Mouse (Mus musculus): ENCODE results near the gene 4933415A04Rik. TPM values are rescaled to one million over a fixed set of nuclear protein-coding genes. Genes with fewer than 3 reads are reported as not detected.

Gene 4933415A04Rik
- polyA plus RNA-seq, 1 experiment from 2014 or later: 10.1 TPM

DNA sequence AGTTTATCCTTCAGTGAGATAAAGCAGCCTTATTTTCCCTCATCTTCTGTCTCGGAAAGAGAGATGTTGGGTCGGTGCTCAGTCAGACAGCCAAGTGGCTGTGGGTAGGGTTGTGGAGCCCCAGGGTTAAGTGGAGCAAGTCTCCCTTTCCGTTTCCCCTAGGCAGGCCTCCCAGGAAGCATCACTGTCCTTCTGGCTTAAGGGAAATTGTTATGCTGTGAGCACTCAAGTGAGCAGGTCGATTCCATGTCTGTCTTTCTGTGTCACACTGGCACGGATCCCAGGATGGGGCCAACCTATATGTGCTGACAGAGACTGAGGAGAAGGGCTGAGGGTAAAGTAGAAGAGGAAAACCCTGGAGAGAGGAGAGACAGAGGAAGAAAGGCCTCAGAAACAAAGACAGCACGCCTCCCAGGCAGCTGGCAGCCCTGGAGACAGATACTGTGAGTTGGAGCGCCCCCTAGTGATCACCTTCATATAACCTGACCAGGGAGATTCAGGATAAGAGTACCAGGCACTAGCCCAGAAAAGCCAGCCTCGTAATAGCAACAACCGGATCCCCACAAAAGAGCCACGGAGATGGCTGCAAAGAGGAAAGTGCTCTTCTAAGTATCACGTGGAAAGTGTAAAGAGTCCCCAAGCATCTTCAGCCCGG lies 26.1 kb downstream of the 4933415A04Rik start:
- H3K27ac ChIP-seq: 0 out of 2 replicates have a peak overlapping the region, but pooled peaks have one; percentile 11
- 32% methylated on average over 12 of the region's 12 CpGs for WGBS
- H3K9ac ChIP-seq: peak overlapping the region; percentile 30; the same call in 1 of the 2 replicates

DNA sequence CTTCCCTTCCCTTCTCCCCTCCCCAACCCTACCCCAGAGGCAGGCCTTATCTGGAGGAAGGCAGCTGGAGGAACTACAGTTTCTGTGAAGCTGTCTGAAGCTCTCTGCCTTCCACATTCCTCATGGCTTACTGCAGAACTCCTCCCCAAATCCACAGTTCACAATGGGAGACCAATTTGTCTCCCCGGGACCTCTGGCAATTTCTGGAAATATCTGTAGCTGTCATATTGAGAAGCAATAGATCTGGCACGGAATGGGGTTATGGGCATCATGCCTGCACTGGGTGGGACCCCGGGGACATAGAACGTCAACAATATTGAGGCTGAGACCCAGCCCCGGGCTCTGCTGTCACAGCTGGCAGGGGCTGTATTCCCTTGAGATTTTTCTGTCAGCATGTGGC lies 31.1 kb downstream of the 4933415A04Rik start:
- Histone ChIP-seq H3K9me3 (no peaks in the 10 kb centered on the region), H3K27me3 (replicated peaks) (no peaks in the 10 kb centered on the region), H3K27ac (no peak overlapping the region), H3K4me1 (peaks cover 8% of the 10 kb centered on the region), H3K4me3 (no peak overlapping the region), H3K36me3 (no peaks in the 10 kb centered on the region), H3K4me2 (replicated peaks) (no peak overlapping the region), H3K9ac (no peak overlapping the region)
- 41% methylated on average over 5 of the region's 5 CpGs for WGBS
- peak; percentile 49; the same call in 1 of the 2 replicates for ATAC-seq (ENCODE audit: low FRiP score, low read depth)

More for the DNA sequence above, 26.1 kb downstream of the 4933415A04Rik start:
- Histone ChIP-seq H3K4me3 (no peak overlapping the region), H3K9me3 (no peaks in the 10 kb centered on the region), H3K27me3 (replicated peaks) (no peaks in the 10 kb centered on the region), H3K36me3 (no peaks in the 10 kb centered on the region), H3K4me2 (replicated peaks) (no peak overlapping the region), H3K4me1 (peaks cover 8% of the 10 kb centered on the region)
- ATAC-seq (ENCODE audit: low FRiP score, low read depth): peak; percentile 88

DNA sequence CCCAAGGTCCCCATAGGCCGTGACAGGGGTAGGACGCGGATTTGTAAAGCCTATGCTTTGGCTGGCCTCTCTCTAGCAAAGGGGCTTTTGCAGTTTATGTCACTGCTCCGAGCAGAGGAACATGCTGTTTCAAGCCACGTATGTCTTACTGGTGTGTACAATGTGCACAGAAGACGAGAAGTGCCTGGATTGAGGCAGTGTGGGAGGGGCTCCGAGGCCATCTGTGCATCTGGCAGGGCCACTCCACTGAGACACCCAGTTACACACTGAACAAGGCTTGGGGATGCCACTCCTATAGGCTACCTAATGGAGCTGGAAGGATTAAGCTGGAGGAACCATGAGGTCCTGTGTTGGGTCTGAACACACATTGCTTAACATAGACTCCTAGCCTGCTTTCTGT lies 31.6 kb downstream of the 4933415A04Rik start:
- Histone ChIP-seq H3K27ac (no peak overlapping the region), H3K27me3 (replicated peaks) (no peaks in the 10 kb centered on the region), H3K9me3 (no peaks in the 10 kb centered on the region), H3K4me1 (peaks cover 8% of the 10 kb centered on the region), H3K36me3 (no peaks in the 10 kb centered on the region), H3K4me3 (no peak overlapping the region), H3K4me2 (replicated peaks) (no peak overlapping the region), H3K9ac (no peak overlapping the region)
- WGBS: 54% methylated on average over 7 of the region's 7 CpGs
- ATAC-seq (ENCODE audit: low FRiP score, low read depth): peak; percentile 65

DNA sequence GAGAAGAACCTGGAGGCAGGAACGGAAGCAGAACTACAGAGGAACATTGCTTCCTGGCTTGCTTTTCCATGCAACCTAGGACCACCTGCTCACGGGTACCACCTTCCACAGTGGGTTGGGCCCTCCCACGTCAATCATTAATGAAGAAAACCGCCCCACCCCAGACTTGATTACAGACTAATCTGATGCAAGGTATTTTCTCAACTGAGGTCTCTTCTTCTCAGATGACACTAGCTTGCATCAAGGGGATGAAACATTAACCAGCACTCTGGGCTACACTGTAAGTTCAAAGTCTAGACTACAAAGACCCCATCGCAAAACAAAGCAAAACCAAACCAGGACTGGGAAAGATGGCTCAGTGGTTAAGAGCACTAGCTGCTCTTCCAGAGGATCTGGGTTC lies 34.9 kb downstream of the 4933415A04Rik start:
- 84% methylated on average over 5 of the region's 5 CpGs for WGBS

DNA sequence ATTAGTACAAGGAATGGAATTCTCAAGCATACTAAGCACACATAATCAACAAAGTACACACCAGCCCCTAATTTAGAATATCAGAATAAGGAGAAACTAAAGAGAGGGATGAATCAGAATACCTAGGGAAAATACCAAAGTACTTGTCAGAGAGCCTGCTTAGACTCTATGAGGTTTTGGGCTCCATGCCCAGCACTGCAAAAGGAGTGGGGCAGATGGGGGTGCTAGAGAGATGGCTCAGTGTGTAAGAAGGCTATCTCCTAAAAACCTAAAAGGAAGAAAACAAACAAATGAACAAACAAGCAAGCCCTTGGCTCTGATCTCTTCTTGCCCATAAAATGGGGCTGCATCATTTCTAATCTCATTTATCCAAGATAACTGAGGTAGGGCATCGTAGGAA lies 37.5 kb downstream of the 4933415A04Rik start:
- no peaks in the 10 kb centered on the region for H3K9me3 ChIP-seq
- no peak overlapping the region for H3K4me3 ChIP-seq
- H3K27me3 ChIP-seq (replicated peaks): no peaks in the 10 kb centered on the region
- H3K9ac ChIP-seq: no peak overlapping the region
- H3K36me3 ChIP-seq: no peaks in the 10 kb centered on the region
- peaks cover 11% of the 10 kb centered on the region for H3K4me1 ChIP-seq
- 96% methylated on average over 1 of the region's 1 CpGs for WGBS
- ATAC-seq (ENCODE audit: low FRiP score, low read depth): no peak
- H3K27ac ChIP-seq: no peak overlapping the region
- H3K4me2 ChIP-seq (replicated peaks): no peak overlapping the region

More for the DNA sequence above, 34.9 kb downstream of the 4933415A04Rik start:
- no peaks in the 10 kb centered on the region for H3K36me3 ChIP-seq
- no peak overlapping the region for H3K4me2 ChIP-seq (replicated peaks)
- H3K27me3 ChIP-seq (replicated peaks): no peaks in the 10 kb centered on the region
- no peak overlapping the region for H3K27ac ChIP-seq
- ATAC-seq (ENCODE audit: low FRiP score, low read depth): no peak
- H3K4me1 ChIP-seq: peaks cover 17% of the 10 kb centered on the region
- H3K4me3 ChIP-seq: no peak overlapping the region
- no peak overlapping the region for H3K9ac ChIP-seq
- H3K9me3 ChIP-seq: no peaks in the 10 kb centered on the region

DNA sequence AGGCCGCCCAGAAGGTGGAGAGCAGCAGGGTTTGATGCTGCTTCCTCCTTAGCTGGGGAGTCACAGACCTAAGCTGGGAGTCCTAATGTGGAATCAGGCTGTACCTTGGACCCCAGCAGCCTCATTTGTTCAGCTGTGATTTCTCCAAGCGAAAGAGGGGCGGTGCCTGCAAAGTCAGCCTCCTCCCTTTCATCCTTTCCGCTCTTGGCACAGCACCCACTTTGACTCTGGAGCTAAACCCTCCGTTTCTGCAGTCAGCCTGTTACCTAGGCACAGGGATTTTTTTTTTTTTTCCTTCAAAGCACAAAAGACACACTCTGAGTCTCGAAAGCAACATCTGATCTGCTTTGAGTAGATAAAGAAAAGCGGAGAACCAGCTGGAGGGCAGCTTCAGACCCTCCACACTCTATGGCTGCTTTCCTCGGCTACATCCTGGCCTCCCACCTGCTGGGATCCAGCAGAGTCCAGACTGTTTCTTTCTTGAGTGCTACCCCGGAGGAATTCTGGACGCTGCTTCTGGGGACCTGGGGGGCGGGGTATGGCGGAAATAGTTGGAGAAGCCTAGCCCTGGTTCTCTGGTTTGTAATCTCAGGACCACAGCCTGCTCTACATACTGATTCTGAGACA lies 39.6 kb downstream of the 4933415A04Rik start:
- Histone ChIP-seq H3K9ac (no peak overlapping the region), H3K9me3 (no peaks in the 10 kb centered on the region), H3K4me1 (peaks cover 11% of the 10 kb centered on the region), H3K4me3 (no peak overlapping the region), H3K4me2 (replicated peaks) (peak overlapping the region; percentile 48), H3K27ac (no peak overlapping the region), H3K27me3 (replicated peaks) (no peaks in the 10 kb centered on the region), H3K36me3 (no peaks in the 10 kb centered on the region)
- no peak for ATAC-seq (ENCODE audit: low FRiP score, low read depth)
- 13% methylated on average over 12 of the region's 12 CpGs for WGBS

DNA sequence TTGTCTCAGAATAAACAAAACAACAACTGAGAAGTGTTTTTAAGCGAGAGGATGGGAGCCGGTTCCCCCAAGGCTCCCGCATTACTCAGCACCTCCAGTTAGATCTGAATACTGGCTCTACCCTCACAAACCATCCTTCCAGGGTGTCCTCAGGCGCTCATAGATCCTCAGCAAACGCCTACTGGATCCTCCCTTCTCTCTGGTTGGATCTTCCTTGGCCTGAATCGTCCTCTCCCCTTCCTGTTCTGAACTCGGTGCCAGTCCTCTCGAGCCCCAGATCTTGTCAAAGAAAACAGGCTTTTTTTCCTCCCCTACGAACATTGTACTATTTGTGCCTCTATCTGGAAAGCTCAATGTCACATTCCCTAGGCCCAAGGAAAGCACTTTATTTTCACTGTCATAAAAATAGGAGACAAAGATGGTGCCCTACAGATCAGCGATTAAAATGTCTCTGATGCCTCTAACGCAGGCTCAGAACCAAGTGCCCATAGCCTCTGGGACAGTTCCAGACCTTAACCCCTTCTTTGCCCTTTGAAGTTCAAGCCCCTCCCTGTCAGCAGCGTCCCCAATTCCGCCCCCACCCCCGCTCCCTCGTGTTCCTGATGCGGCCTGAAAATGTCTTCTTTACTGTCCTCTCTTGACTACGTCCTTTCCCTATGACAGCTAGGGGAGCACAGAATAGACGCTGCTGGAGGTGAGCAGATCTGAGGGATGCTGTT lies 40.2 kb downstream of the 4933415A04Rik start:
- ATAC-seq (ENCODE audit: low FRiP score, low read depth): no peak
- no peak overlapping the region for H3K4me3 ChIP-seq
- H3K9me3 ChIP-seq: no peaks in the 10 kb centered on the region
- 37% methylated on average over 18 of the region's 18 CpGs for WGBS
- H3K9ac ChIP-seq: no peak overlapping the region
- H3K27ac ChIP-seq: no peak overlapping the region
- H3K4me1 ChIP-seq: peaks cover 11% of the 10 kb centered on the region
- no peaks in the 10 kb centered on the region for H3K36me3 ChIP-seq
- no peaks in the 10 kb centered on the region for H3K27me3 ChIP-seq (replicated peaks)
- peak overlapping the region; percentile 48 for H3K4me2 ChIP-seq (replicated peaks)

DNA sequence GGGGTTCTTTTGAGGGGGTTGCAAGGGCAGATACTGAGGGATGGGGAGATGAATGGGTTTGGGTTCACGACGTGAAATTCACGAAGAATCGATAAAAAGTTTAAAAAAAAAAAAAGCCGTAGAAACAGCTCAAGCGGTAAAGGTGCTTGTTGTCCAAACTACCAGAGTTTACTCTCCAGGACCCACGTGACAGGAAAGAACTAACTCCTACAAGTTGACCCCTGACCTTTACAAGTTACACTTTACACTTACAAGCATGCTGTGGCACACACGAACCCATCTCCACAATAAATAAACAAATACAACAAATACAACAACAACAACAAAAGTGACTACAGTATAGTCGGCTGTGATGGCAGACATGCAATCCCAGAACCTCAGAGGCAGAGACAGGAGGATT lies 44.8 kb downstream of the 4933415A04Rik start:
- 88% methylated on average over 9 of the region's 9 CpGs for WGBS
- ATAC-seq (ENCODE audit: low FRiP score, low read depth): no peak
- H3K4me1 ChIP-seq: peaks cover 13% of the 10 kb centered on the region

DNA sequence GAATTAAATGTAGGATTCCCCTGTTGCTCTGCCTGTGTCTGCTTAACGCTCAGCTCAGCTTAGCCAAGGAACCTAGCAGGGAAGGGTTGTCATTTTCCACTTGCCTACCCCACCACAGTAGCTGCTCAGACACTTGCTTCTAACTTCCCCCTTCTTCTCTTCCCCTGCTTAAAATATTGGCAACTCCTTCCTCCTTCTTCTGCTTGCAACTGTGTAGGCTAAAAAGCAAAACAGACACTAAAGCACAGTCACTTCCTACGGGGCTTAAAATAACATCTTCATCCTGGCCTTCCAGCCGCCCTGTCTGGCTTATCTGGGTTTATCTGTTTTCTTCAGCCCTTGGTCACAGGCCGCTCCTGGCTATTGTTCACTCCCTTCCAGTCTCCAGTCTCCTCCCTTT lies 45.7 kb downstream of the 4933415A04Rik start:
- Histone ChIP-seq H3K27ac (no peak overlapping the region), H3K27me3 (replicated peaks) (no peaks in the 10 kb centered on the region), H3K4me3 (no peak overlapping the region), H3K36me3 (no peaks in the 10 kb centered on the region), H3K9me3 (no peaks in the 10 kb centered on the region), H3K9ac (no peak overlapping the region), H3K4me1 (peaks cover 9% of the 10 kb centered on the region), H3K4me2 (replicated peaks) (no peak overlapping the region)
- ATAC-seq (ENCODE audit: low FRiP score, low read depth): no peak
- WGBS: 80% methylated on average over 4 of the region's 4 CpGs

More for the DNA sequence above, 44.8 kb downstream of the 4933415A04Rik start:
- no peak overlapping the region for H3K4me3 ChIP-seq
- H3K9me3 ChIP-seq: no peaks in the 10 kb centered on the region
- no peak overlapping the region for H3K4me2 ChIP-seq (replicated peaks)
- no peaks in the 10 kb centered on the region for H3K36me3 ChIP-seq
- no peaks in the 10 kb centered on the region for H3K27me3 ChIP-seq (replicated peaks)
- no peak overlapping the region for H3K27ac ChIP-seq
- H3K9ac ChIP-seq: no peak overlapping the region

DNA sequence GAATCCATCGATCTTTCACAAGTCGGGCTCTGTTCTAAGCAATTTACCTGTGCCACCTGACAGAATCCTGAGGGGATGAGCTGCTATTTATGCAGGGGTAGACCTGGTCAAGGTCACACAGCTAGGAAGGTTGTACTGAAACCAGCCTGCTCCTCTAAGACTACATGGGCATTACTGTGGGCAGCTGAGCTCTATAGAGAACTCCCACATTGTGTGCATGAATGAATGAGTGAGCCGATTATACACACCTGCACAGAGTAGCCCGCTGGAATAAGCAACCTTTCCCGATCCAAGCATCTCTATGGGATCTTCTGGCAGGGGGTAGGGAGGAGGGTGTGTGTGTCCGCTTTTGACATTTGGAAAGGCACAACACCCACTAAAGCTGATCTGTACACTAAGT lies 46.3 kb downstream of the 4933415A04Rik start:
- H3K27ac ChIP-seq: no peak overlapping the region
- H3K27me3 ChIP-seq (replicated peaks): no peaks in the 10 kb centered on the region
- no peak overlapping the region for H3K4me3 ChIP-seq
- no peak overlapping the region for H3K9ac ChIP-seq
- H3K4me2 ChIP-seq (replicated peaks): no peak overlapping the region
- H3K36me3 ChIP-seq: no peaks in the 10 kb centered on the region
- WGBS: 84% methylated on average over 6 of the region's 6 CpGs
- 0 out of 2 replicates have a peak, but pooled peaks have one; percentile 2 for ATAC-seq (ENCODE audit: low FRiP score, low read depth)
- no peaks in the 10 kb centered on the region for H3K9me3 ChIP-seq
- peaks cover 9% of the 10 kb centered on the region for H3K4me1 ChIP-seq

DNA sequence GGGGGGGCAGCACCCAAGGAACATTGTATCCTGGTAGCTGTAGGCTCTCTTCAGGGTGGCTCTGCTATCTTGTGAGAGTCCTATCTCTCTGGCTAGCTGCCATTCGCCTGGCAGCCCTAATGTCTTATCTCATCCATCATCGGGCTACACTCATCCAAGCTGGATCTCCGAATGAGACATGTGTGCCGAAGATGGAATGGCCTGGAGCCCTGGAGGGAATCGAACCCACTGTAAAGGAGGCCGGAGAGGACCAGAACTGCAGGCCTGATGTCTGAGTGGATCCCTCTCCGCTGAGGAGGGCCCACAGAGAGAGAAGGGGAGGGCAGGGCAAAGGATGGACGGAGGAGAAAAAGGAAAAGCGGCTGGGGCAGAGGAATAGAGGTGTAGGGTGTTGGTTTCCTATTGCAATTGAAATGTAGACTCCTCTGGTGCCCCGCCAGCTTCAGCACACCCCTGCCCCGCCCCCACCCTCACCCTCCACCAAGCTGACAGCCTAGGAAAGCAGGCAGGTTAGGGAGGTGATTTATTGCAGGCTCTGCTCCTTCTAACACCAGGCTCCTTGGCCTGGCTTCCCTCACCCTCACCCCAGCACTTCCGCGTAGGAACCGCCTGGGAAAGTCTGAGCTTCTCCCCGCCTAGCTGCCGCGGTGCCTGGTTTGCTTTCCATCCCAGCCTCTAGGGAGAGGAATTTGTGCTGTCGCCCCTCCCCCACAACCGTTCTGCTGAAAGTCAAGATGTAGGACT lies 47.0 kb downstream of the 4933415A04Rik start:
- Histone ChIP-seq H3K36me3 (no peaks in the 10 kb centered on the region), H3K4me1 (peaks cover 9% of the 10 kb centered on the region), H3K4me2 (replicated peaks) (peak overlapping the region; percentile 49), H3K27me3 (replicated peaks) (no peaks in the 10 kb centered on the region), H3K9me3 (no peaks in the 10 kb centered on the region), H3K4me3 (no peak overlapping the region), H3K27ac (0 out of 2 replicates have a peak overlapping the region, but pooled peaks have one; percentile 57), H3K9ac (0 out of 2 replicates have a peak overlapping the region, but pooled peaks have one; percentile 26)
- 20% methylated on average over 19 of the region's 19 CpGs for WGBS
- ATAC-seq (ENCODE audit: low FRiP score, low read depth): peak; percentile 84

DNA sequence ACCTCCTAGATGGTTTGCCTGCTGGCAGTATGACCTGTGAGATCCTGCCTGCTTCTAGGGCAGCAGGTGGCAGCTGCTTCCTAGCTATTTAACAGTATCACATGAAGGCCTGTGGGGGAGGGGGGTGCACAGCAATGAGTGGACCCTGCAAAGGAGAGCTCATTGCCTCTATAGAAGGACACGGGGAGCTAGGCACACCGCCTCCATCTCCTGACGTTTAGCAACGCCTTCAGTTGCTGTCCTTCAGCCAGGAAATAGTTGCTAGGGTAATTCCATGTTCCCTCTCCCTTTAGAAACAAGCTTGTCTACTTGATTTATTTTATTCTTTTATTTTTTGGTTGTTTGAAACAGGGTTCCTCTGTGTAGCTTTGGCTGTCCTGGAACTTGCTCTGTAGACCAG lies 49.9 kb downstream of the 4933415A04Rik start:
- no peak overlapping the region for H3K4me2 ChIP-seq (replicated peaks)
- H3K27ac ChIP-seq: no peak overlapping the region
- H3K4me3 ChIP-seq: no peak overlapping the region
- no peaks in the 10 kb centered on the region for H3K27me3 ChIP-seq (replicated peaks)
- WGBS: 76% methylated on average over 4 of the region's 4 CpGs
- ATAC-seq (ENCODE audit: low FRiP score, low read depth): no peak
- H3K9me3 ChIP-seq: no peaks in the 10 kb centered on the region; the same call in 1 of the 2 replicates
- H3K36me3 ChIP-seq: no peaks in the 10 kb centered on the region
- no peak overlapping the region for H3K9ac ChIP-seq
- peaks cover 9% of the 10 kb centered on the region for H3K4me1 ChIP-seq

Data from neural tube, embryonic 12.5 days (tissue).